Mouse (Mus musculus) frontal cortex, postnatal 25 days (tissue): Measurements from ENCODE around the gene Qrfp.

Experiments
- DNase-seq, 2 experiments: peaks; one replicate each; pipeline ENCODE4 v3.0.0; 2022; ENCODE audit warnings: low spot score in 2 of 2

Qrfp gene

DNA sequence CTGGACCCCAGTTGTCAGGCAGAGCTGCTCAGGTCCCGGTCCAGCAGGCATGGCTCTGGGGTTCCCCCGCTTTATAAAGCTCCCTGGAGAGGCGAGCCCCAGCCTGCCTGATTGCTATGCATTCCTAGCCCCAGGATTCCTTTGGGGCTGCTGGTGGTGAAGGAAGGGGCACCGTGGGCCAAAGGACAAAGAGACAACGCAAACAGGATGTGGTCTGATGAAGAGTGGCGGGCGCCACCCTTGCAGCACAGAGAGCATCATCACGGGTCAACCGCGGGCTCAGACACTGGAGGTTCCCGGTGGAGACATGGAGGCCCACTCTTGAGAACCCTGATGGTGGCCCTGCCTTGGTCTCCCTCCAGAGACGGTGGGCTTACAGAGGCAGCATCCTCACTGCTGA is at the start of gene Qrfp:
TSS of gene Qrfp (minus strand) at position 137 of the 400 bp plus-strand sequence.
- DNase-seq, result no peak

DNA sequence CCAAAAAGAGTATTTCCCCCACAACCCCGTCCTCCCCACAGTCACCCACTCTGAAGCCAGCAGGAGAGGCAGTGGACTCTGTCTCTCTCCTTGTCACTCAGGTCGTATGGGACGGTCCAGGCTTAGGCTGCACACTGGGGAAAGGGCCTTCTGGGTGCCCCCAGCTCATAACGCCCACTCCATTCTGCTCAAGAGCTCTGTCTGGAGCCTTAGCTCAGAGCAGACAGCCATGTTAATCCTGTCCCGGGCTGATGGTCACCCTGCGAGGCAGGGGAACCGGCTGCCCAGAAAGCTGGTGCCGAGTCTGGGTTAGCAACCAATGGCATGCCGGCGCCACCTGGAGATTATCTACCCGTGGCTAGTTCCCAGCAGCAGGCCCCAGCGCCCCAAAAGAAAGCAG is 48.1 kb upstream of the Qrfp start:
- DNase-seq, result no peak

DNA sequence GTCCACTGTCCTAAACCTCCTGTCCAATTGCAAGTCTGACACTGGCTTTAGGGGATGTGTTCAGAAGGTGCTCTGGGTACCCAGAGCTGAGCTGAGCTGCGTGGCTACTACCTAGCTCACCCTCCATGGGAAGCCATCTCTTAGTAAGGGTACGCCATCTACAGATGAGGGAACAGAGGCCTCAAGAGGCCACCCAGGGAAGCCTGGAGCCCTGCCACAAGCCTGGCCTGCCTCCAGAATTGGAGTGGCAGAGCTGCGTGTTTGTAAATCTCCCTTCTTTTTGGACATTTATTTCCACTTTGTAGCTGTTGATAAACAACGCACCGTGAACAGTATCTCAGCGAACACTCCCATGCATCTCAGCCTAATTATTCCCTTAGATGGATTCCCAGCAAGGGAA is 46.8 kb upstream of the Qrfp start:
- no peak for DNase-seq

- no peak for DNase-seq
Measured at GRCm38 (mm10) chr2:31855991-31856390, 45.6 kb upstream of the Qrfp start.

GRCm38 (mm10) chr2:31850141-31850540 is 39.8 kb upstream of the Qrfp start:
- no peak for DNase-seq

DNA sequence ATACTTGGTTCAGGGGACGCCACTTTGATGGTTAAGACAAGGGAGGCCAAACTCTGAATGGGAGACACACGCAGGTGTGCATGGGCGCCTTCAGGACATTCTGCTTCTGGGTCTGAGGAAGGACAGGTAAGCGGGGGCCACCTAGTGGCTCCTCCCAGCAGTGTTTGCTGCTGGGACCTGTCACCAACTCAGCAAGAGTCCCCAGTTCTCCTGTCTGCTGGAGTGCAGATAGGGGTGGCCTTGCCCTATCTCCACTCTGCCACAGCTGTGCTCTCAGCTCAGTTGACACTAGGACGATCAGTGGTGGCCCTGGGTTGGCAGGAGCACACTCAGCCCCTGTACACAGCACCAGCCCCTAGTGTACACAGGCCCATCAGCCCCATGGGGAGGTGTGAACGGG is 37.5 kb upstream of the Qrfp start:
- no peak for DNase-seq

DNA sequence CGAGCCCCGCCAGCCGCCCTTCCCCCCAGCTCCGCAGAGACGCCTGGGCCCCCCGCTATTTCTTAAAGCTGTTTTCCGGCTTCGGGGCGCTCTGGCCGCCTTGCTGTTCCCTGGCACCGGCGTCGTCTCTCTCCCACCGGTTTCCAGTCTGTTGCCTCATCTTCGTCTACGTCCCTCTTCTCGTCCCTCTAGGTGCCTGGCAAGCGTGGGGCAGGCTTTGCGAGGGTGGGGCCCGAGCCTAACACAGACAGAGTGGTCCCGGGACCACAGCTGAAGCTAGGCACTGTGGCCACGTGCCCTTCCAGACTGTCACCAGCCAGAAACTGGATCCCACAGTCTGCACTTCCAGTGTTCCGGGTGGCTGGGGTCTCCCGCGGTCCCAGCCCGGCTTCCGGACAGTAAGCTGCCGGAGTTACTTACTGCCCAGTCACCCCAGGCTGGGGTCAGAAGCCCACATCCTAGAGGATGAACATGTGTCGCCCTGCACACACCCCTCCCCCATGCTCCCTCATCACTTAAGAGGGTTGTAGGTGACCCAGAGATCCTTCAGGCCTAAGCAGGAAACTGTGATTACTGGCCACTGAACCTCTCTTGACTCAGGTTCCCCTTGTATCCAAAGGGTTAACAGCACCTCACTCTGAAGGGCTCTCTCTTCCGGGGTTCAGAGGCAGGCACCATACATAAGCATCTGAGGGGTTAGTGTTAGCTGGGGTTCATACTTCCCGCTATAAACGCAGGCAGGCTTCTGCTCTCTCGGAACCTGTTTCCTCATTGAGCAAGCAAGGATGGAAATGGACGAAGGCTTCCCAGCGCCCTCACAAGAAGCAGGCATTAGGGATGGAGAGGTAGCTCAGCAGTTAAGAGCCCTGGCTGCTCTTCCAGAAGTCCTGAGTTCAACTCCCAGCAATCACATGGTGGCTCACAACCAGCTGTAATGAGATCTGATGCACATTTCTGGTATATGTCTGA is 36.6 kb upstream of the Qrfp start:
- no peak for DNase-seq

GRCm38 (mm10) chr2:31845896-31846691 is 35.7 kb upstream of the Qrfp start, which contains the start of gene Fibcd1:
Gene Fibcd1, minus strand, starts transcription at chr2:31846005.
- no peak for DNase-seq

GRCm38 (mm10) chr2:31845512-31845895 is 35.1 kb upstream of the Qrfp start:
- no peak for DNase-seq

DNA sequence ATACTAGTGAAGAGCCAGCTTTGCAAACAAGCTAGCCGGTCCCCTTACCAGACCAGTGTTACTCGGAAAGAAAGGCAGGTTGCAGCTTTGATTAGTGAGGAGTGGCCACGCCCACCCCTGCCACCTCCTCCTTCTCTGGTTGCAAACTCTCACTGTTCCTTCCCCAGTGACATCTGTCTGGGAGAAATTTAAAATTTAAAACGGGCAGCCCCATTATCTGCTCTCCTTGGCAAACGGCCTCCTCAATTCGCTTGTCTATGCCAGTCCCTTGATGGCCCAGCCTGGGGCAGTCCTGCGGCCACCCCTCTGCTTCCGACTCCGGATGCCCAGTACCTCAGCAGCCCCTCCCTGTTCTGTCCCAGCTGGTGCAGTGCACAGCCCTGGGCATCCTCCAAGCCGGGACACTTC is 34.4 kb upstream of the Qrfp start:
- no peak for DNase-seq

DNA sequence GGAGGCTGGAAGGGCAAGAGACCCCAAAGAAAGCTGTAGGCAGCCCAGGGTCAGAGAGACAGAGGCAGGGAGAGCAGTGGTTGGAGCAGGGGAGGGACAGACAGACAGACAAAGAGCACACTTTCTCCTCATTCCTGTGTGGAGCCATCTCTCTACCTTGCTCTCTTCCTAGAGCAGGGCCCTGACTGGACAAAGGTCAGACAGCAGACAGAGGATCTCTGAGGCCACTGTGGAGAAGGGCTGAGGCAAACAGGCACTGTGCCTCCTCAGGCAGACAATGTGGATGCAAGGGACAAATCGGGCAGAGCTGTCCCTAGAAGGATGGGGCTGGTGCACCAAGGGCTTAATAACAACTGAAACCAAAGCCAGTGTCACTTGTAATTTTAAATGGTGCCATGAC is 28.5 kb upstream of the Qrfp start:
- no peak for DNase-seq

DNA sequence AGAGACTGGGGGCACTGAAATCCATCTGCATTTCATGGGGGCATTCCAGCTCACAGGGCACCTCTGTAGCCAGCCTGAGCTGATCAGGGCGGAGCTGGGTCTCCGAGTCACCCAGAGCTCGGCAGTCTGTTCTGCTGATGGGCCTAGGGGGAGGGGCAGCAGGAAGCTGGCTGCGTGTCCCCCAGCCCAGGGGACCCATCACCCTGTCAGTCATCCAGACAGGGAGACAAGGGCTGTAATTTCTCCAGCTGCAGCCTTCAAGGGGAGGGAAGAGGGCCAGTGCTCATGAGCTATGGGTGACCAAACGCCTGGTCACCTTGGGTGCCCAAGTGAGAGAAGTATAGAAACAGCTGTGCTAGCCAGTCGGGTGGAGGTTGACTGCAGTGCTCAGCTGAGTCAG is 26.6 kb upstream of the Qrfp start:
- no peak for DNase-seq

DNA sequence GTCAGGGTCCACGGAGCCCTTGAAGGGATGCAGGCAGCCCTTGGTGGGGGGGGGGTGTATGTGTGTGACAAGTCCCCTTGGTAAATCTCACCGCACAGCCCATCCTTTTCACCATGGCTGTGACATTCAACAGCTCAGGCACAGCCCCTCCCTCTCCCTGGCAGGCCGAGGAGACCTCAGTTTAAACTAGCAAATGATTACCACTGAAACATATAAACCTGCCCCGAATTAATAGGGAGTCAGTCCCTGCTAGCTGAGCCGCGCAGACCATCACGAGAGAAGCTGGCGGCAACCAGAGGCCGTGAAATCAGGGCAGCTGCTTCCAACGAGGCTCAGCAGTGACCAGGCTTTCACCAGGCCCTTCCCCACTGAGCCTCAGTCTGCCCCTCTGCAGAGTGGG is 25.7 kb upstream of the Qrfp start:
- no peak for DNase-seq

DNA sequence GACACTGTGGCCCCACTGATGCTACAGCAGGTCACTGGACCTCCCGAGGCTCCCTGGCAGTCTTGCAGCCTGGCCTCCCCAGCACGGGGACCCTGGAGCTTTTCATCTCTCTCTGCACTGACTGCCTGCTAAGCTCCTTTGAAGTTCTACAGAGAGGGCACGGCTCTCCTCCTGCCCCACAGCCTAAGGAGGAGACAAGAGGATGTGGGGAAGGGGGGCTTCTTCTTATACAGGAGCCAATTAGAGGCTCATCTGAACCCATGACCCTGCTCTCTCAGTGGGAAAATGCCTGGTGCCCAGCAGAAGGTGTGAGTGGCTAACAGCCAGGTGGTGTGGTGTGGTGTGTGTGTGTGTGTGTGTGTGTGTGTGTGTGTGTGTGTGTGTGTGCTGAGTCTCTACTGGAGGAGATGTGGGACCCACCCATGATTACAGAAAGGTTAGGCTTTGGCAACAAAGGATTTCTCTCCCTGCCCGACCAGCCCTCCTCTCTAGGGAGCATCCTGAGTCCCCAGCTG is 18.0 kb upstream of the Qrfp start:
- DNase-seq, result no peak

DNA sequence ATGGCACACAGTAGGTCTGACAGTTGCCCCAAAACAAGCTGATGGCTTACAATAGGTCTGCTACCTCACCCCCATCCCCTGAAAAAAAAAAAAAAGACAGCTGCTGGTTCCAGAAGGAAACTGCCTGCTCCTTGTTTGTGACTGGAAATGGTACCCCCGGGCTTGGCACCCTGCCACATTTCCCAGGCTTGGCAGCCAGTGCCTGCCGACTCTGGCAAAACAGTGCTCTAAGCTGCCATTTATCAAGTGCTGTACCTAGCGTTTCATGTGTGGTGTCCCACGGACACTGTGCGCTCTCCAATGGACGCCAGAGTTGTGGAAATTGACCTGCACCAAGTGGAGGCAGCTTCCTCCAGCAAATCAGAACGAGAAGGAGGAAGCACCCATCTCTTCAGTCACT is 17.5 kb upstream of the Qrfp start:
- peak in 1 of 2 experiments; percentile 57 for DNase-seq

GRCm38 (mm10) chr2:31826094-31827085 is 16.0 kb upstream of the Qrfp start:
- DNase-seq, result no peak

DNA sequence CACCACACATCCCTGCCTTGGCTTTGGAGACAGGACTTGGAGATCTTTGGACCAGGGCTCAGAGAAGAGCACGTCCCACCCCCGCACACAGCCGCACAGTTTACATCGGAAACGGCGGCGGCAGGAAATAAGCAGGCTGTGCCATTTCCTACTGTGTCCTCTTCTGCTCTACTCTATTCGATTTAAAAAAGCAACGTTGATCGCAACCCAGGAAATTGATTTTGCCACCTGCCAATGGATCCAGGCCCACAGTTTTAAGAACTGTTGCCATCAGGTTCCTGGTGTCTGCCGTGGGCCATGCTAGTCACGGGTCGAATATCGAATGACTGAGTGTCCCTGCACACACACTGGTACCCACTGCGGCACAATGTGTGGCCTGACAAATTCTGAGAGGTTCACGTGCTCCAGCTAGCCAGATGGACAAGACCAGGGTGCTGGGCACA is 15.1 kb upstream of the Qrfp start:
- no peak for DNase-seq

GRCm38 (mm10) chr2:31823933-31824730 is 13.8 kb upstream of the Qrfp start:
- no peak for DNase-seq

DNA sequence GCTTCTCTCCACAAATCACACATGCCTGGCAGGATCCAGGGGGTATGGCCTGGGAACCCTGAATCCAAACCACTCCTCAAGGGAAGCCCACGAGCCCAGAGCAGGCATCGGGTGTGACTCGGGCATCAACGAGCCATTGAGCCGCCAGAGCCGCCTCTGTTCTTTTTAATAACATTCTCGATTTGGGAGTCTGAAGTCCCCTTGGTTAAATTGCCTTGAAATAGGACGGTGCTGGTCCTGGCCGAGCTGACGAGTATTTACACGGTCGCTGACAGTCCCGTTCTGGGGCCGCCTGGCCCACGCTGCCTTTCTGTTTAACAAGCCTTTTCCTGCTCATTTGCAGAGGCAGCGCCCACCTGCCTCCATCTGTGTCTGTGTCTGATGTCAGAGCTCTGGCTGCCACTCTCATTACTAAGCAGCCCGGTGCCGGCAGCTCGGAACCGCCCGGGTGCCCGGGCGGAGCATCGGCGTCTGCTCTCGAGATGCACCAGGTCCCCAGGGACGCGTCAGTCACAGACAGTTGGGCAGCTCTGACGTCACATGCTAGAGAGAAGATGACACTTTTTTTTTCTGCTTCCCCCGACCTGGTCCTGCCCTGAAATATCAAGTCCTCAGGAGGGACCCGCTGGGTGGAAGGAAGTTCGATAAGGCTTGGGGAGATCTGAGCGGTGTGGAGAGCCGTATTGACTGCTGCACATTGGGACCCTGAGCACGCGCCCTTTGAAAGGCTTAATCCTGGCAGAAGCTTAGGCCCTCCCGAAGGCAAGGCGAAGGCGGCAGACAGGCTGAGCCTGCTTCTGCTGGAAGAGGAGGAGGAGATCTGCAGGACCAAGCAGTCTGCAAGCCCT is 12.4 kb upstream of the Qrfp start:
- peak; percentile 44 to 52 for DNase-seq
